12 mouse cellular contexts compared by ENCODE assay signal in genomic region chr2:58786681-58787080, GRCm38 (mm10).
DNase-seq lines count a peak whose midpoint lies in the region; ATAC-seq and TF ChIP-seq lines count a peak whose summit lies in the region.
"Had no signal": no experiment of that assay in that cellular context is flagged by ENCODE, and none has a peak within 500 bp of the region (broad histone marks: within the 10 kb centered on the region; RNA-seq: fewer than 3 reads in every experiment).

No protein-coding gene starts in this region.

- no peaks in the 10 kb centered on the region for H3K9me3 ChIP-seq in lung, embryonic 15.5 days
- H3K9me3 ChIP-seq in forebrain, postnatal 0 days (ENCODE audit: low read length) = no peaks in the 10 kb centered on the region
- no peaks in the 10 kb centered on the region for H3K9me3 ChIP-seq in kidney, embryonic 14.5 days (ENCODE audit: control insufficient read depth, low read length)

- H3K4me2 ChIP-seq in lung, embryonic 15.5 days = peak overlapping the region; percentile 12; the same call in 1 of the 2 replicates
- no peak overlapping the region for H3K4me2 ChIP-seq in forebrain, postnatal 0 days (ENCODE audit: low read depth)
- no peak overlapping the region for H3K4me2 ChIP-seq in kidney, embryonic 14.5 days (replicated peaks; ENCODE audit: low read depth, low read length)

- H3K27ac ChIP-seq in lung, embryonic 15.5 days = peak overlapping the region; percentile 75
- H3K27ac ChIP-seq in forebrain, postnatal 0 days (ENCODE audit: low read depth, low read length) = no peak overlapping the region
- H3K27ac ChIP-seq in kidney, embryonic 14.5 days (ENCODE audit: low read depth, low read length) = no peak overlapping the region
- H3K27ac ChIP-seq: macrophage had no signal

- ATAC-seq in lung, embryonic 15.5 days (ENCODE audit: borderline replicate concordance, extremely low read depth, low FRiP score, low TSS enrichment) = no peak
- ATAC-seq in forebrain, postnatal 0 days = peak; percentile 36; the same call in 1 of the 2 replicates
- ATAC-seq in kidney, embryonic 14.5 days (ENCODE audit: low FRiP score, low TSS enrichment) = no peak
- ATAC-seq: inflammation-experienced regulatory T-cells, adult 6 months had no signal

- TF ChIP-seq CTCF in lung, adult 2 months (IDR thresholded peaks at IDR 0.05; ENCODE audit: insufficient read depth, low read length) = no peak
- no peak for TF ChIP-seq CTCF in forebrain, postnatal 0 days (IDR thresholded peaks at IDR 0.05; ENCODE audit: low read depth)

- H3K4me3 ChIP-seq in lung, embryonic 15.5 days = no peak overlapping the region
- H3K4me3 ChIP-seq in lung, adult 2 months (replicated peaks; ENCODE audit: extremely low read depth, low read depth, low read length) = no peak overlapping the region
- H3K4me3 ChIP-seq in forebrain, postnatal 0 days (ENCODE audit: low read depth, low read length) = no peak overlapping the region
- no peak overlapping the region for H3K4me3 ChIP-seq in kidney, embryonic 14.5 days (ENCODE audit: low read length)
- H3K4me3 ChIP-seq: myocyte had no signal

- no peak overlapping the region for H3K9ac ChIP-seq in lung, embryonic 15.5 days
- no peak overlapping the region for H3K9ac ChIP-seq in forebrain, postnatal 0 days
- no peak overlapping the region for H3K9ac ChIP-seq in kidney, embryonic 14.5 days (ENCODE audit: low read depth, low read length)

- H3K27me3 ChIP-seq in lung, embryonic 15.5 days = no peaks in the 10 kb centered on the region
- H3K27me3 ChIP-seq in forebrain, postnatal 0 days (ENCODE audit: insufficient read depth, low read length) = no peaks in the 10 kb centered on the region
- H3K27me3 ChIP-seq in kidney, embryonic 14.5 days (ENCODE audit: control insufficient read depth, insufficient read depth, low read length) = no peaks in the 10 kb centered on the region

- intact Hi-C loops in heart, postnatal 36 days (cut with DNase I) = no loop called here

- peak; percentile 89 for DNase-seq in heart, adult 11 months
- DNase-seq in heart, postnatal 36 days = no peak
- DNase-seq in lung, adult 2 months = no peak
- DNase-seq in forebrain, postnatal 0 days = peak; percentile 45
- peak; percentile 15 for DNase-seq in lung, postnatal 25 days (ENCODE audit: low spot score)
- DNase-seq in urinary bladder, adult 2 months (ENCODE audit: low spot score) = no peak
- DNase-seq: kidney, postnatal 14 days had no signal

- no peaks in the 10 kb centered on the region for H3K36me3 ChIP-seq in lung, embryonic 15.5 days
- no peaks in the 10 kb centered on the region for H3K36me3 ChIP-seq in forebrain, postnatal 0 days (ENCODE audit: insufficient read depth)
- no peaks in the 10 kb centered on the region for H3K36me3 ChIP-seq in kidney, embryonic 14.5 days (ENCODE audit: control insufficient read depth, insufficient read depth, low read length)

- TF ChIP-seq POLR2A in lung, adult 2 months (IDR thresholded peaks at IDR 0.05; ENCODE audit: borderline replicate concordance, extremely low read depth, low read depth, low read length) = no peak

- peaks cover 38% of the 10 kb centered on the region for H3K4me1 ChIP-seq in lung, embryonic 15.5 days
- no peaks in the 10 kb centered on the region for H3K4me1 ChIP-seq in lung, adult 2 months (ENCODE audit: control insufficient read depth, insufficient read depth, low read length)
- no peaks in the 10 kb centered on the region for H3K4me1 ChIP-seq in forebrain, postnatal 0 days (ENCODE audit: insufficient read depth)
- H3K4me1 ChIP-seq in kidney, embryonic 14.5 days (ENCODE audit: control insufficient read depth, insufficient read depth, low read length) = no peaks in the 10 kb centered on the region

- WGBS in lung, embryonic 15.5 days = 45% methylated on average over 8 of the region's 8 CpGs
- 62% methylated on average over 8 of the region's 8 CpGs for WGBS in lung, adult 2 months
- WGBS in forebrain, postnatal 0 days = 57% methylated on average over 8 of the region's 8 CpGs
- WGBS in kidney, embryonic 14.5 days = 70% methylated on average over 8 of the region's 8 CpGs

Comparison
In these comparisons a context has a peak if more than half of its experiments do, and no peak if none do; other contexts are left out.
1. DNase-seq: peak in heart, adult 11 months (single experiment), forebrain, postnatal 0 days (single experiment) and lung, postnatal 25 days (single experiment); none in heart, postnatal 36 days (0 of 2), lung, adult 2 months (single experiment) and urinary bladder, adult 2 months (single experiment).